Mouse (Mus musculus) neural tube, embryonic 15.5 days (tissue): ENCODE measurements around the gene Psma7. TPM values are rescaled to one million over a fixed set of nuclear protein-coding genes. Genes with fewer than 3 reads are reported as not detected.

Experiments
- ATAC-seq: fragments of 200-750 bp; cut with Nextera tagmentation; 2 replicates; pipeline ENCODE4 v1.8.0; 2017; ENCODE audit warnings: mild to moderate bottlenecking, moderate TSS enrichment, moderate library complexity; ENCODE audit not compliant: low FRiP score
- H3K27ac ChIP-seq: fragments of 300-500 bp; sonication (generic); replicated peaks from 2 replicates; pipeline ENCODE4 v1.5.1; 2015; ENCODE audit warnings: mild to moderate bottlenecking, inconsistent platforms
- H3K27me3 ChIP-seq: fragments of 300-500 bp; sonication (generic); replicated peaks from 2 replicates; pipeline ENCODE4 v1.6.1; 2015; ENCODE audit warnings: inconsistent platforms
- H3K36me3 ChIP-seq: fragments of 300-500 bp; sonication (generic); 2 replicates; pipeline ENCODE4 v1.6.1; 2015; ENCODE audit warnings: inconsistent platforms
- H3K4me1 ChIP-seq: fragments of 300-500 bp; sonication (generic); 2 replicates; pipeline ENCODE4 v1.6.1; 2015; ENCODE audit warnings: inconsistent platforms
- H3K4me2 ChIP-seq: fragments of 300-500 bp; sonication (generic); 2 replicates; pipeline ENCODE4 v1.6.1; 2015; ENCODE audit warnings: inconsistent platforms, mild to moderate bottlenecking, moderate library complexity
- H3K4me3 ChIP-seq: fragments of 300-500 bp; sonication (generic); replicated peaks from 2 replicates; pipeline ENCODE4 v1.5.1; 2015; ENCODE audit warnings: mild to moderate bottlenecking, inconsistent platforms
- H3K9ac ChIP-seq: fragments of 300-500 bp; sonication (generic); replicated peaks from 2 replicates; pipeline ENCODE4 v1.6.1; 2015; ENCODE audit warnings: mild to moderate bottlenecking, inconsistent platforms
- H3K9me3 ChIP-seq: fragments of 300-500 bp; sonication (generic); replicated peaks from 2 replicates; pipeline ENCODE4 v1.6.1; 2016; ENCODE audit warnings: inconsistent platforms
- WGBS: fragments of 180-500 bp; shearing (Covaris S2); methylation state at CpG from one replicate; pipeline ENCODE4 v1.1.7; 2015; ENCODE audit warnings: mixed read lengths; 5-methylcytosine and 5-hydroxymethylcytosine counted together
- polyA plus RNA-seq: library from polyadenylated mRNA; unstranded; fragments of >200 nt; fragmentation: Nextera tagmentation; extraction: Ambion mirVana; gene quantifications from 2 replicates; pipeline ENCODE4 v1.2.1, GENCODE M21; 2015

The Psma7 gene
- polyA plus RNA-seq, 1 experiment from 2014 or later: 578 TPM

DNA sequence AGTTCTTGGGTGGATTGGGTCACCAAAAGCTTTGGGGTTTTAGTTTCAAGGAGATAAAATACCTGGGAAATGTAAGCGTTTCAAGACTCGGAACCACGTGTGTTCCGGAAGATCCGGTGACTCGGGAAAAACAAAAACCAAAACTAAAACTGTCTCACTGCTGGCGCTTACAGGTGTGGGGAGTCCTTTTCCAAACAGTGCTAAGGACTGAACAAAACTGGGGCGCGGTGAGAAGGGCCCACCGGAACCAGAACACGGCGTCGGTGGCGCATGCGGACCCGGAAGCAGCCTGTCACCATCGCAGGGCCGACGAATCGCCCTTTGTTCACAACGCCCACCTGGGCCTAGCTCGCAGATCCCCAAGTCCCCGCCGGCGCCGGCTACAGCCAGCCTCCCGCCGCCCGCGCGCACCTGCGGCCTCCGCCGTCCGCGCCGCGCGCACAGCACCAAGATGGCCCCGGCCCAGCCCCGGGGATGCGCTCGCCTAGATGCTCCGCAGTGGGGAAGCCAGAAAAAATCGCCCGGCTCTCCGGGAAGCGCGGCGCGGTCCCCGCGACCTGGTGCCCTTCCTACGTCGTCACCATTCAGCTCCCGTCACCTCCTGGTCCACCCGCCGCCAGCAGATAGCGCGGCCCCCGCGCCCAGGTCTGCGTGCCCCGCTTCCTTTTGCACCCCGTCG is 517 bp downstream of the Psma7 start:
- under 1% methylated on average over 66 of the region's 66 CpGs for WGBS

DNA sequence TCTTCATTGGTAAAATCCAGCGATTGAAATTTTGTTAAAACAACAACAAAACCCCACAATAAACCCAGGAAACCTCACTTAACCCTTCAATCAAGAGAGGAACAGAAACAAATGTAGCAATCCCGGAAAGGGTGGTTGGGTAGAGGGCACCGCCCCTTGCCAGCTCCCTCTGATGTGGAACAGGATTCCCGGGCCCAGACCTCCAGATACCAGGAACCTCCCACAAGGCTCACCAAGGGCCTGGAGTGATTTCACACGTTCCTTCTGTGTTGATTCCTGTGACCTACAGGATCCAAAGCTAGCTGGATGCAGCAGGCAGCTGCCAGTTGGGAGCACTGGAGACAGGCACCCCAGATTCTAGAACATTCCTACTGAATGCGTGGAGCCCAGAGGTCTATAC is 1.8 kb downstream of the Psma7 start:
- peak overlapping the region; percentile 97 for H3K9ac ChIP-seq
- WGBS: 60% methylated on average over 6 of the region's 6 CpGs
- peak overlapping the region; percentile 83 for H3K4me2 ChIP-seq
- H3K36me3 ChIP-seq: peaks cover 36% of the 10 kb centered on the region
- H3K9me3 ChIP-seq: no peaks in the 10 kb centered on the region
- ATAC-seq: no peak
- H3K27ac ChIP-seq: no peak overlapping the region
- H3K4me3 ChIP-seq: peak overlapping the region; percentile 98
- no peaks in the 10 kb centered on the region for H3K27me3 ChIP-seq
- H3K4me1 ChIP-seq: peaks cover 44% of the 10 kb centered on the region

More for the DNA sequence above, 517 bp downstream of the Psma7 start:
- Histone ChIP-seq H3K9ac (peak overlapping the region; percentile 97), H3K36me3 (peaks cover 29% of the 10 kb centered on the region), H3K4me3 (peak overlapping the region; percentile 98), H3K27me3 (no peaks in the 10 kb centered on the region), H3K27ac (peak overlapping the region; percentile 98), H3K4me2 (peak overlapping the region; percentile 83), H3K4me1 (peaks cover 50% of the 10 kb centered on the region), H3K9me3 (no peaks in the 10 kb centered on the region)
- peak; percentile 60 for ATAC-seq

DNA sequence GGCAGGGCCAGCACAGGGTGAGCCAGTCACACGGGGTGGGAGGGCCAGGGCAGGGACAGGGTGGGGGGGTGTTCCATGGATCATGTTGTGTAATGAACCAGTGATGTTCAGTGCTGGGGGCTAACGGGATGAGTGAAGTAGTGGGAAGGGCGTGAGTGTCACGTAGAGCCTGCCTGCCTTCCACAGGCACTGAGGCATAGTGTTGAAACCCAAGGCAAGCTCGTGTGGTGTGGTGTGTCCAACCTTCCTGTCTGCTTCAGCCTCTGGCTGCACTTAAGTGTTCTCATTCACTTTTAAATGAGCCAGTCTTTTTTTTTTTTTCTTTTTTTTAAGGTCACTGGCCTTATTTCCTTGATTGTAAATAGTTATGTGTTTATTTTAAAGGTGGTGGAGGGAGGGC is 7.5 kb downstream of the Psma7 start:
- Histone ChIP-seq H3K27ac (no peak overlapping the region), H3K4me2 (no peak overlapping the region), H3K9me3 (no peaks in the 10 kb centered on the region), H3K9ac (no peak overlapping the region), H3K36me3 (peaks cover 92% of the 10 kb centered on the region), H3K4me1 (peaks cover 10% of the 10 kb centered on the region), H3K4me3 (no peak overlapping the region), H3K27me3 (no peaks in the 10 kb centered on the region)
- 75% methylated on average over 5 of the region's 5 CpGs for WGBS
- no peak for ATAC-seq

- Histone ChIP-seq H3K9ac (no peak overlapping the region), H3K4me2 (no peak overlapping the region), H3K27ac (no peak overlapping the region), H3K27me3 (no peaks in the 10 kb centered on the region), H3K36me3 (peaks cover 99% of the 10 kb centered on the region), H3K4me1 (peaks cover 10% of the 10 kb centered on the region), H3K4me3 (no peak overlapping the region), H3K9me3 (no peaks in the 10 kb centered on the region)
- WGBS: 62% methylated on average over 3 of the region's 3 CpGs
- ATAC-seq: no peak
These were observed 8.3 kb downstream of the Psma7 start for GRCm38 (mm10) chr2:180033956-180034355.

DNA sequence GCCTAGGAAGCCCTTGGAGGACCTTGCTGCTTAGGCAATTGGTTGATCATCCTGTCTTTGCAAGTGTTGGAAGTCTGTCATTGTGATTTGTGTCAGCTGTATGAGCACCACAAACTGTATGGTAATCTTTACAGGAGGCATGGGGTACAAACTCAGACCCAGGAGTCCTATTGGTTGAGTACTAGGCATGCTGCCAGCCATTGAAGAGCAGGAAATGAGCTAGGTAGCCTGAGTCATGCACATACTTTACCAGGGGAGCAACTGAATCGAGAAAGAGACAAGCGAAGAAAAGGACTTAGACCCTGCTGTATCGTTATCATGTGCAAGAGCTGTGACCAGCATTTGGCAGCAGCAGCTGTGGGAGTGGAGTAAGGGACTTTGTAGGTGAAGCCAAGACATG is 9.3 kb downstream of the Psma7 start:
- no peaks in the 10 kb centered on the region for H3K27me3 ChIP-seq
- H3K4me3 ChIP-seq: no peak overlapping the region
- no peak for ATAC-seq

GRCm38 (mm10) chr2:180031270-180031669 is 11.0 kb downstream of the Psma7 start:
- 84% methylated on average over 6 of the region's 6 CpGs for WGBS
- Histone ChIP-seq H3K4me1 (peaks cover 37% of the 10 kb centered on the region), H3K27ac (no peak overlapping the region), H3K9me3 (no peaks in the 10 kb centered on the region), H3K36me3 (peaks cover 87% of the 10 kb centered on the region), H3K4me2 (no peak overlapping the region), H3K4me3 (no peak overlapping the region), H3K9ac (no peak overlapping the region), H3K27me3 (no peaks in the 10 kb centered on the region)
- ATAC-seq: no peak

More for the DNA sequence above, 9.3 kb downstream of the Psma7 start:
- 74% methylated on average over 3 of the region's 3 CpGs for WGBS
- no peak overlapping the region for H3K9ac ChIP-seq
- H3K4me2 ChIP-seq: no peak overlapping the region
- peaks cover 21% of the 10 kb centered on the region for H3K4me1 ChIP-seq
- peaks cover 99% of the 10 kb centered on the region for H3K36me3 ChIP-seq
- no peak overlapping the region for H3K27ac ChIP-seq
- no peaks in the 10 kb centered on the region for H3K9me3 ChIP-seq

DNA sequence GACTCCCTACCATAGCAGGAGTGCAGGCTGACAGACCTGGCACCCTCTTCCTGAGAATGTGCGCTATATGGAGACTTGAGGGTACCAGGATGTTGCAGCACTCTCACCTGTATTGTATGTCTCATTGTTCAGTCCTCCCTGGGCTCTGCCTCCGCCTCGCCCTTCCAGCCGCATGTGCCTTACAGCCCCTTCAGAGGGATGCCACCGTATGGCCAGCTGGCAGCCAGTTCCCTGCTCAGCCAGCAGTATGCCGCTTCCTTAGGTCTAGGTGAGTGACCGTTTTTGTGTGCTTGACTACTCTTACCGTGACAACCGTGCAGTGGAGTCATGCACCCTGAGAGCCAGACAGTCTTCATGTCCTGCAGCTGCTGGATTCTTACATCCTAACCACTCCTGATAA is 14.5 kb downstream of the Psma7 start:
- H3K36me3 ChIP-seq: peaks cover 52% of the 10 kb centered on the region
- WGBS: 67% methylated on average over 9 of the region's 9 CpGs

DNA sequence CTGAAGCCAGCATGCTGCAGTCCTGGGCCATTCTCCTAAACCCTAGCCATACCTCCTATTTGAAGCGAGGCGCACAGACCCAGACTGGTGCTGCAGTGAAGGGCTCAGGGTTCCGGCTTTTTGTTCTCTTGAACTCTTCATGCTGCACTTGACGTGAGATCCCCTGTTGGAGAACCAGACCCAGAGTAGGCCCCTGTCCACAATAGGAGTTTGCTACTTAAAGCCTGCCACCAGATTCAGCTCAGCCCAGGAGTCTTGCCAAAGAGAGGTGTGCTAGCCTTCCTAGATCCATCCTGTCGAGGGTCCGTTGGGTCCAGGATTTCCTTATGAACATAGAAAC is 16.4 kb downstream of the Psma7 start:
- H3K9me3 ChIP-seq: no peaks in the 10 kb centered on the region
- H3K4me3 ChIP-seq: peak overlapping the region; percentile 94
- peak overlapping the region; percentile 96 for H3K9ac ChIP-seq
- WGBS: 6% methylated on average over 6 of the region's 6 CpGs
- H3K4me2 ChIP-seq: peak overlapping the region; percentile 95
- H3K27ac ChIP-seq: peak overlapping the region; percentile 97
- peaks cover 33% of the 10 kb centered on the region for H3K36me3 ChIP-seq
- peaks cover 22% of the 10 kb centered on the region for H3K27me3 ChIP-seq
- ATAC-seq: no peak
- peaks cover 44% of the 10 kb centered on the region for H3K4me1 ChIP-seq

More for the DNA sequence above, 14.5 kb downstream of the Psma7 start:
- Histone ChIP-seq H3K9ac (peak overlapping the region; percentile 96; the same call in 1 of the 2 replicates), H3K4me1 (peaks cover 44% of the 10 kb centered on the region), H3K4me3 (peak overlapping the region; percentile 94), H3K4me2 (peak overlapping the region; percentile 95), H3K27ac (no peak overlapping the region), H3K27me3 (peaks cover 6% of the 10 kb centered on the region), H3K9me3 (no peaks in the 10 kb centered on the region)
- no peak for ATAC-seq

- WGBS: under 1% methylated on average over 74 of the region's 84 CpGs
- H3K27ac ChIP-seq: peak overlapping the region; percentile 97
- H3K9me3 ChIP-seq: no peaks in the 10 kb centered on the region
- H3K27me3 ChIP-seq: peaks cover 27% of the 10 kb centered on the region
- H3K9ac ChIP-seq: peak overlapping the region; percentile 96
- H3K36me3 ChIP-seq: peaks cover 28% of the 10 kb centered on the region
- peak; percentile 65 for ATAC-seq
- H3K4me3 ChIP-seq: peak overlapping the region; percentile 94
- H3K4me1 ChIP-seq: peaks cover 44% of the 10 kb centered on the region
- H3K4me2 ChIP-seq: peak overlapping the region; percentile 95
These were observed 16.9 kb downstream of the Psma7 start for GRCm38 (mm10) chr2:180025135-180025860.

DNA sequence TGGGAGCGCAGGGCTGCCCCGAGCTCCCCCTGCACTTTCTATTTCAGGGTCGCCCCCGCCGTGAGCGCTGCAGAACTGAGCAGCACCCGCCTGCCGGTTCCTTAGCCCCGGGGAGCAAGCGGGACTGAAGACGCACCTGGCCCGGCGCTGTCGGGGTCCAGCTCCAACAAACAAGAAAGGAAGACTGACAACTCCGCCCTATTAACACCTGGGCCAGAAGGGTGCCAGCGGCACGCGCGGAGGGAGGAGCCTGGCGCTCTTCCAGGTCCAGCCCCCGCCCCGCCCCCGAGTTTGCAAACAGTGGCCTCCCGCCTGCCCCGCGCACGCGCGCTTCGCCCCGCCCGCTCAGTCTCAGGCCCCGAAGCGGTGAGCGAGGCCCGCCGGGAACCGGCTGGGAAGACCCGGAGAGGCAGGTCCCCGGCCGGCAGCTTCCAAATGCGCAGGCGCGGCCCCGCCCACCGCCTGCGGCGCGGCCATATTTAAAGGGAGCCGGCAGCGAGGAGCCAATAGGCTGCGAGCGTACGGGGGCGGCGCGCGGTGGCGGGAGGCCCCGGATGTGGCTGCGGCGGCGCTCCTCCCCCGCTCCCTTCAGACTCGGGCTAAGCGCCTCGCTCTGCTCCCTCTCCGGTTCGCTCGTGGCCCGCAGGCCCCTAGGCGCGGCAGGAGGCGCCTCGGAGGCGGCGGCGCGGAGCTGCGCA is 17.7 kb downstream of the Psma7 start, which contains the start of gene Lsm14b:
Gene Lsm14b, plus strand, starts transcription at position 587 of the 698 bp plus-strand sequence.
- under 1% methylated on average over 66 of the region's 80 CpGs for WGBS
- Histone ChIP-seq H3K27me3 (peaks cover 29% of the 10 kb centered on the region), H3K27ac (peak within 1 kb of the TSS; percentile 97), H3K9ac (peak within 1 kb of the TSS; percentile 96), H3K4me3 (peak within 1 kb of the TSS; percentile 94), H3K4me2 (peak within 1 kb of the TSS; percentile 95), H3K4me1 (peaks cover 44% of the 10 kb centered on the region), H3K36me3 (peaks cover 21% of the 10 kb centered on the region), H3K9me3 (no peaks in the 10 kb centered on the region)
- peak; percentile 94 for ATAC-seq

GRCm38 (mm10) chr2:180022751-180023150 is 19.5 kb downstream of the Psma7 start:
- H3K4me1 ChIP-seq: peaks cover 28% of the 10 kb centered on the region

More at GRCm38 (mm10) chr2:180022751-180023150, 19.5 kb downstream of the Psma7 start:
- Histone ChIP-seq H3K9me3 (no peaks in the 10 kb centered on the region), H3K27ac (no peak overlapping the region), H3K4me3 (no peak overlapping the region), H3K36me3 (0 out of 2 replicates have a peak, but pooled peaks cover 3% of the 10 kb centered on the region), H3K9ac (no peak overlapping the region), H3K27me3 (peaks cover 29% of the 10 kb centered on the region), H3K4me2 (no peak overlapping the region)
- WGBS: 64% methylated on average over 6 of the region's 6 CpGs
- ATAC-seq: no peak
